Mouse (Mus musculus) midbrain, postnatal 0 days (tissue): ENCODE results near the gene Plscr2. TPM values are rescaled to one million over a fixed set of nuclear protein-coding genes. Genes with fewer than 3 reads are reported as not detected.

Source experiments
- ATAC-seq: fragments of 200-750 bp; cut with Nextera tagmentation; 2 replicates; pipeline ENCODE4 v1.8.0; 2017; ENCODE audit warnings: moderate number of reproducible peaks, mild to moderate bottlenecking, moderate TSS enrichment, moderate library complexity; ENCODE audit not compliant: low FRiP score
- DNase-seq: peaks from one replicate; pipeline ENCODE4 v3.0.0-alpha.2; 2015; ENCODE audit warnings: low spot score
- H3K27ac ChIP-seq: fragments of 300-500 bp; sonication (generic); 2 replicates; pipeline ENCODE4 v1.5.1; 2014; ENCODE audit warnings: low read depth, mild to moderate bottlenecking, low read length, mixed read lengths
- H3K27me3 ChIP-seq: fragments of 300-500 bp; sonication (generic); 2 replicates; pipeline ENCODE4 v1.6.1; 2014; ENCODE audit warnings: low read length, control low read depth, mixed read lengths; ENCODE audit not compliant: insufficient read depth
- H3K36me3 ChIP-seq: fragments of 300-500 bp; sonication (generic); 2 replicates; pipeline ENCODE4 v1.6.1; 2014; ENCODE audit warnings: low read length, control low read depth, mixed read lengths; ENCODE audit not compliant: insufficient read depth
- H3K4me1 ChIP-seq: fragments of 300-500 bp; sonication (generic); 2 replicates; pipeline ENCODE4 v1.6.1; 2014; ENCODE audit warnings: mild to moderate bottlenecking, control low read depth, antibody characterized with exemption, low read length, mixed read lengths; ENCODE audit not compliant: insufficient read depth
- H3K4me2 ChIP-seq: fragments of 300-500 bp; sonication (generic); 2 replicates; pipeline ENCODE4 v1.6.1; 2014; ENCODE audit warnings: low read depth, mild to moderate bottlenecking, low read length, mixed read lengths; ENCODE audit not compliant: poor library complexity, severe bottlenecking
- H3K4me3 ChIP-seq: fragments of 300-500 bp; sonication (generic); 2 replicates; pipeline ENCODE4 v1.5.1; 2014; ENCODE audit warnings: low read depth, mild to moderate bottlenecking, low read length, moderate library complexity
- H3K9ac ChIP-seq: fragments of 300-500 bp; sonication (generic); replicated peaks from 2 replicates; pipeline ENCODE4 v1.6.1; 2014; ENCODE audit warnings: mild to moderate bottlenecking, low read length, moderate library complexity, mixed read lengths; ENCODE audit not compliant: poor library complexity, severe bottlenecking
- H3K9me3 ChIP-seq: fragments of 300-500 bp; sonication (generic); 2 replicates; pipeline ENCODE4 v1.6.1; 2016; ENCODE audit warnings: low read length, control low read depth
- CTCF ChIP-seq: IDR thresholded peaks from 2 replicates; pipeline ENCODE4 v1.5.1; 2016; ENCODE audit warnings: antibody characterized with exemption, mild to moderate bottlenecking
- WGBS: fragments of 180-500 bp; shearing (Covaris S2); extraction: QIAGEN DNeasy Blood & Tissue Kit; methylation state at CpG from one replicate; pipeline ENCODE4 v1.1.7; 2014; 5-methylcytosine and 5-hydroxymethylcytosine counted together
- polyA plus RNA-seq: library from polyadenylated mRNA; unstranded; fragments of >200 nt; fragmentation: Nextera tagmentation; extraction: Ambion mirVana; gene quantifications from 2 replicates; pipeline ENCODE4 v1.2.1, GENCODE M21; 2015
- total RNA-seq: library from RNA; depleted of rRNA; stranded (reverse); fragments of >200 nt; gene quantifications from 2 replicates; pipeline ENCODE4 v1.2.3, GENCODE M21; 2014

The Plscr2 gene
- total and polyA plus RNA-seq, 2 experiments from 2014 or later: 1.5 to 1.9 TPM

DNA sequence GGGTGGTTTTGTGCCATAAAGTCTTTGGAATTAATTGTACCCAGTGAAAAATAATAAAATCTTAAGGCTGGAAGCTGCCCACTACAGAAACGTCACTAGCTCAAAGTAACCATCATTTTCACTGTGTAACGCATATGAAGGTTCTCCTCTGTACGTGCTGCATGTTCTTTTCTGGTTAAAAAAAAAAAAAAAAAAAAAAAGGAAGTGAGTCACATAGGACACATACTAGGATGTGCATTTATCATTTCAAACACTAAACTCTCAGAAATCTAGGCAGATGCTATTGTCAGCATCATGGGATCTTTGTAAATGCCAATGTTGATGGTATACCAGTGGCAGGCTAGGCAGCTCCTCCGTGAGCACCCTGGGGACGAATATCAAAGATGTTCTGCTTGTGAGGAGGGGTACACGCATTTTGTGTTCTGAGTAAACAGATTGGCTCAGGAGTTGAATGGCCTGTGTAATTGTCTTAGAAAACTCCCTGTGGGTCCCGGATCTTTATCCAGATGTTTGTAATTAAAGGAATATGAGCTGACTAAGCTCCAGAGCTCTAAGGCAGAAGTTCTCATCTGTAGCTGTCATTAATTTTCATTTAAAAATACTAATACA is 7.3 kb downstream of the Plscr2 start:
- no peak for TF ChIP-seq CTCF
- Histone ChIP-seq H3K4me2 (no peak overlapping the region), H3K9me3 (no peaks in the 10 kb centered on the region), H3K36me3 (no peaks in the 10 kb centered on the region), H3K4me1 (no peaks in the 10 kb centered on the region), H3K9ac (no peak overlapping the region), H3K27ac (no peak overlapping the region), H3K27me3 (no peaks in the 10 kb centered on the region), H3K4me3 (no peak overlapping the region)
- no peak for ATAC-seq
- 39% methylated on average over 7 of the region's 7 CpGs for WGBS
- peak; percentile 31 for DNase-seq

GRCm38 (mm10) chr9:92289675-92290074 is 14.3 kb downstream of the Plscr2 start:
- ATAC-seq: no peak
- TF ChIP-seq CTCF: no peak
- H3K36me3 ChIP-seq: no peaks in the 10 kb centered on the region

GRCm38 (mm10) chr9:92292169-92292568 is 16.8 kb downstream of the Plscr2 start:
- no peaks in the 10 kb centered on the region for H3K36me3 ChIP-seq
- no peaks in the 10 kb centered on the region for H3K9me3 ChIP-seq
- ATAC-seq (no peak), DNase-seq (no peak)
- H3K4me2 ChIP-seq: no peak overlapping the region
- H3K4me3 ChIP-seq: no peak overlapping the region
- H3K27me3 ChIP-seq: no peaks in the 10 kb centered on the region
- H3K27ac ChIP-seq: no peak overlapping the region
- no peak for TF ChIP-seq CTCF
- H3K4me1 ChIP-seq: no peaks in the 10 kb centered on the region
- WGBS: 61% methylated on average over 2 of the region's 2 CpGs
- H3K9ac ChIP-seq: no peak overlapping the region

More at GRCm38 (mm10) chr9:92289675-92290074, 14.3 kb downstream of the Plscr2 start:
- Histone ChIP-seq H3K27ac (no peak overlapping the region), H3K9me3 (no peaks in the 10 kb centered on the region), H3K4me1 (no peaks in the 10 kb centered on the region), H3K4me2 (no peak overlapping the region), H3K4me3 (no peak overlapping the region), H3K9ac (no peak overlapping the region), H3K27me3 (no peaks in the 10 kb centered on the region)
- no peak for DNase-seq
- WGBS: 66% methylated on average over 3 of the region's 3 CpGs

DNA sequence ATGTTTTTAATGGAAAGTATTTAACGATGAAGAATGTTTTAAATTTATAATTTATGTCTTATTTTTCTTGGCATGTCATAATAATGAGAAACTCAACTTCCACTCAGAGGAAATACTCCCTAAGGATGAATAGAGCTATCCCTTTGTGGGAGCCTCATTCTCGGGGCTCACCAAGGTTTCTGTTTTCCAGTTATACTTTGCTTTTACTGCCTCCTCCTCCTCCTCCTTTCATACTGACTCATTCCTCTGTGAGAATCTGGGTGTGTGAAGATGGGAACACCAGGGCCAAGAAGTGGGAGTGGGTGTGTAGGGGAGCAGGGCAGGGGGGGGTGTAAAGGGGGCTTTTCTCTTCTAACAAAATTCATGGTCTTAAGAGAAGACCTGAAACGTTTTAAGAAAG is 17.5 kb downstream of the Plscr2 start:
- no peak overlapping the region for H3K27ac ChIP-seq
- 78% methylated on average over 3 of the region's 3 CpGs for WGBS
- no peak for ATAC-seq
- no peak overlapping the region for H3K9ac ChIP-seq
- no peak overlapping the region for H3K4me3 ChIP-seq
- H3K4me2 ChIP-seq: no peak overlapping the region
- H3K36me3 ChIP-seq: no peaks in the 10 kb centered on the region
- H3K27me3 ChIP-seq: no peaks in the 10 kb centered on the region
- no peak for TF ChIP-seq CTCF
- no peak for DNase-seq
- no peaks in the 10 kb centered on the region for H3K9me3 ChIP-seq
- no peaks in the 10 kb centered on the region for H3K4me1 ChIP-seq

GRCm38 (mm10) chr9:92293560-92294548 is 18.5 kb downstream of the Plscr2 start:
- H3K4me2 ChIP-seq: no peak overlapping the region
- no peak overlapping the region for H3K4me3 ChIP-seq
- H3K9ac ChIP-seq: no peak overlapping the region
- 84% methylated on average over 2 of the region's 2 CpGs for WGBS
- no peak overlapping the region for H3K27ac ChIP-seq
- no peaks in the 10 kb centered on the region for H3K36me3 ChIP-seq
- no peak for TF ChIP-seq CTCF
- ATAC-seq: peak; percentile 63; the same call in 1 of the 2 replicates
- no peak for DNase-seq
- H3K27me3 ChIP-seq: no peaks in the 10 kb centered on the region
- no peaks in the 10 kb centered on the region for H3K4me1 ChIP-seq
- H3K9me3 ChIP-seq: no peaks in the 10 kb centered on the region

DNA sequence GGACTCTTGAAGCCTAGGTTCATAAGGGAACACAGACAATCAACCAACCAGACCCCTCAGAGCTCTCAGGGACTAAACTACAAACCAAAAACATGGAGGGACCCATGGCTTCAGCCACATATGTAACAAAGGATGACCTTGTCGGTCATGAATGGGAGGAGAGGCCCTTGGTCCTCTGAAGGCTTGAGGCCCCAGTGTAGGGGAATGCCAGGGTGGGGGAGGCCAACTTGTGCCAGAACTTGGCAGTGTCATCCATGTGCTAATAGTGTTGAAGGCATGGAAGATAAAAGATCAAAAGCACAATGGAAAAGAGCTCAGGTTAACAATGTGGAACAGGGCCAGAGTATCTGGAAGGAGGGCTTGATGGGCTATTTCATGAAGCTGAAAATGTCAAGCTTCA is 22.9 kb downstream of the Plscr2 start:
- Histone ChIP-seq H3K36me3 (no peaks in the 10 kb centered on the region), H3K9me3 (no peaks in the 10 kb centered on the region), H3K4me2 (no peak overlapping the region), H3K27ac (no peak overlapping the region), H3K4me3 (no peak overlapping the region), H3K27me3 (no peaks in the 10 kb centered on the region), H3K9ac (no peak overlapping the region), H3K4me1 (no peaks in the 10 kb centered on the region)
- ATAC-seq: no peak
- no peak for TF ChIP-seq CTCF
- WGBS: 74% methylated on average over 1 of the region's 1 CpGs
- DNase-seq: no peak
